Mouse (Mus musculus): Measurements from ENCODE around the gene Ssbp3.

Ssbp3 gene

GRCm38 (mm10) chr4:106933813-106934482, 23.4 kb downstream of the Ssbp3 start:
- no peak for DNase-seq (ENCODE audit: extremely low read depth, low read depth, low spot score)

GRCm38 (mm10) chr4:106934931-106935582, 24.6 kb downstream of the Ssbp3 start:
- no peak for DNase-seq (ENCODE audit: extremely low read depth, low read depth, low spot score)

- no peak for DNase-seq (ENCODE audit: extremely low read depth, low read depth, low spot score)
These were observed 25.1 kb downstream of the Ssbp3 start for GRCm38 (mm10) chr4:106935583-106935935.

- no peak for DNase-seq (ENCODE audit: extremely low read depth, low read depth, low spot score)
These were observed 25.5 kb downstream of the Ssbp3 start for GRCm38 (mm10) chr4:106936041-106936440.

GRCm38 (mm10) chr4:106936741-106937140, 26.2 kb downstream of the Ssbp3 start:
- DNase-seq (ENCODE audit: extremely low read depth, low read depth, low spot score): no peak

- DNase-seq (ENCODE audit: extremely low read depth, low read depth, low spot score): no peak
These were observed 28.2 kb downstream of the Ssbp3 start for GRCm38 (mm10) chr4:106938506-106939222.

- DNase-seq (ENCODE audit: extremely low read depth, low read depth, low spot score): no peak
These were observed 28.9 kb downstream of the Ssbp3 start for GRCm38 (mm10) chr4:106939223-106939918.

- DNase-seq (ENCODE audit: extremely low read depth, low read depth, low spot score): no peak
These were observed 29.4 kb downstream of the Ssbp3 start for GRCm38 (mm10) chr4:106939919-106940227.

GRCm38 (mm10) chr4:106940945-106941344, 30.4 kb downstream of the Ssbp3 start:
- no peak for DNase-seq (ENCODE audit: extremely low read depth, low read depth, low spot score)

- no peak for DNase-seq (ENCODE audit: extremely low read depth, low read depth, low spot score)
These were observed 31.0 kb downstream of the Ssbp3 start for GRCm38 (mm10) chr4:106941475-106941874.

- no peak for DNase-seq (ENCODE audit: extremely low read depth, low read depth, low spot score)
These were observed 32.0 kb downstream of the Ssbp3 start for GRCm38 (mm10) chr4:106942491-106942890.

- no peak for DNase-seq (ENCODE audit: extremely low read depth, low read depth, low spot score)
These were observed 33.1 kb downstream of the Ssbp3 start for GRCm38 (mm10) chr4:106943627-106944026.

- no peak for DNase-seq (ENCODE audit: extremely low read depth, low read depth, low spot score)
These were observed 34.4 kb downstream of the Ssbp3 start for GRCm38 (mm10) chr4:106944898-106945297.

GRCm38 (mm10) chr4:106947741-106948140, 37.2 kb downstream of the Ssbp3 start:
- DNase-seq (ENCODE audit: extremely low read depth, low read depth, low spot score): no peak

GRCm38 (mm10) chr4:106948546-106948945, 38.0 kb downstream of the Ssbp3 start:
- DNase-seq (ENCODE audit: extremely low read depth, low read depth, low spot score): no peak

GRCm38 (mm10) chr4:106949200-106949599, 38.7 kb downstream of the Ssbp3 start:
- DNase-seq (ENCODE audit: extremely low read depth, low read depth, low spot score): no peak

- no peak for DNase-seq (ENCODE audit: extremely low read depth, low read depth, low spot score)
These were observed 40.3 kb downstream of the Ssbp3 start for GRCm38 (mm10) chr4:106950801-106951200.

- no peak for DNase-seq (ENCODE audit: extremely low read depth, low read depth, low spot score)
These were observed 41.0 kb downstream of the Ssbp3 start for GRCm38 (mm10) chr4:106951455-106951854.

GRCm38 (mm10) chr4:106953221-106953620, 42.7 kb downstream of the Ssbp3 start:
- DNase-seq (ENCODE audit: extremely low read depth, low read depth, low spot score): no peak

- DNase-seq (ENCODE audit: extremely low read depth, low read depth, low spot score): no peak
These were observed 43.3 kb downstream of the Ssbp3 start for GRCm38 (mm10) chr4:106953760-106954159.
